Mouse (Mus musculus) layer of hippocampus, postnatal 25 days (tissue): Measurements from ENCODE around the gene Uck2. TPM values are rescaled to one million over a fixed set of nuclear protein-coding genes. Genes with fewer than 3 reads are reported as not detected.
A peak's percentile ranks its signal among the peaks of the same experiment; 100 is the strongest.

Experiments used
- DNase-seq, 2 experiments: peaks; one replicate each; pipeline ENCODE4 v3.0.0; 2022; ENCODE audit warnings: mixed read lengths in 2 of 2, low spot score in 1 of 2; ENCODE audit errors: extremely low spot score in 1 of 2
- total RNA-seq, 2 experiments: library from RNA; stranded (reverse); gene quantifications; 2 replicates each; pipeline ENCODE4 v1.2.3; 2021

Uck2 gene
- total RNA-seq, 2 experiments from 2014 or later, result 45.5 to 47.3 TPM

GRCm38 (mm10) chr1:167284837-167285319 lies 242 bp downstream of the Uck2 start:
- peak; percentile 62 to 65 for DNase-seq

GRCm38 (mm10) chr1:167284258-167284836 lies 773 bp downstream of the Uck2 start:
- DNase-seq, result peak; percentile 60 to 72

GRCm38 (mm10) chr1:167283441-167284257 lies 1.5 kb downstream of the Uck2 start:
- peak; percentile 39 to 49 for DNase-seq

- no peak for DNase-seq
Measured at GRCm38 (mm10) chr1:167282768-167283167, 2.4 kb downstream of the Uck2 start.

GRCm38 (mm10) chr1:167282112-167282511 lies 3.0 kb downstream of the Uck2 start:
- no peak for DNase-seq

- no peak for DNase-seq
Measured at GRCm38 (mm10) chr1:167280061-167280460, 5.1 kb downstream of the Uck2 start.

- DNase-seq, result no peak
Measured at GRCm38 (mm10) chr1:167279160-167279715, 5.9 kb downstream of the Uck2 start.

GRCm38 (mm10) chr1:167278395-167278794 lies 6.7 kb downstream of the Uck2 start:
- no peak for DNase-seq

- DNase-seq, result no peak
Measured at GRCm38 (mm10) chr1:167274646-167275390, 10.3 kb downstream of the Uck2 start.

- no peak for DNase-seq
Measured at GRCm38 (mm10) chr1:167273380-167274163, 11.5 kb downstream of the Uck2 start.

GRCm38 (mm10) chr1:167271841-167272240 lies 13.3 kb downstream of the Uck2 start:
- DNase-seq, result no peak

- DNase-seq, result no peak
Measured at GRCm38 (mm10) chr1:167271304-167271703, 13.8 kb downstream of the Uck2 start.

GRCm38 (mm10) chr1:167270342-167271111 lies 14.6 kb downstream of the Uck2 start:
- peak in 1 of 2 experiments; percentile 31 for DNase-seq

- peak; percentile 47 to 56 for DNase-seq
Measured at GRCm38 (mm10) chr1:167269856-167270270, 15.3 kb downstream of the Uck2 start.

GRCm38 (mm10) chr1:167269350-167269811 lies 15.7 kb downstream of the Uck2 start:
- no peak for DNase-seq

GRCm38 (mm10) chr1:167268360-167269063 lies 16.6 kb downstream of the Uck2 start:
- no peak for DNase-seq

GRCm38 (mm10) chr1:167266720-167267119 lies 18.4 kb downstream of the Uck2 start:
- no peak for DNase-seq

GRCm38 (mm10) chr1:167265366-167265765 lies 19.8 kb downstream of the Uck2 start:
- DNase-seq, result no peak
